Mouse (Mus musculus) retina, postnatal 7 days (tissue): ENCODE data around the gene Ctse.

Experiments
- DNase-seq: peaks from one replicate; pipeline ENCODE4 v3.0.0-alpha.2; 2012; ENCODE audit warnings: low read depth, low spot score

Ctse gene

DNA sequence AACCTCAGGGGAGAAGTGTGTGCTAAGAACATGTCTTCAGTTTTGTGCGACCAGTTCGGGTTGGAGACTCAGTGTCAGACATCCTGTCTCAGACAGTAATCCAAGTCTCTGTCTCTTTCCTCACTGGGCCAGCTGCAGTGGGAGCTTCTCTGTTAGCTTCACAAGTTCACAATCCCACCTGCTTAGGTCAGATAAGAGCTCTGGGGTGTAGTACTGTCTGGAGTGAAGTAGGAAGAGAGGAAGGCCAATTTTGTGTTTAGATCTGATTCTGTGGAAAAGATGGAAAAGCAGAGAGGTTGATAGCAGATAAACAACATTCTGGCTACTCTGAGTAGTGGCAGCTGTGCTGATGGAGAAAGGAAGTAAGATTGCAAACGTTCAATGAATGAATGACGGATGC, 61.5 kb downstream of the Ctse start:
- DNase-seq = no peak

DNA sequence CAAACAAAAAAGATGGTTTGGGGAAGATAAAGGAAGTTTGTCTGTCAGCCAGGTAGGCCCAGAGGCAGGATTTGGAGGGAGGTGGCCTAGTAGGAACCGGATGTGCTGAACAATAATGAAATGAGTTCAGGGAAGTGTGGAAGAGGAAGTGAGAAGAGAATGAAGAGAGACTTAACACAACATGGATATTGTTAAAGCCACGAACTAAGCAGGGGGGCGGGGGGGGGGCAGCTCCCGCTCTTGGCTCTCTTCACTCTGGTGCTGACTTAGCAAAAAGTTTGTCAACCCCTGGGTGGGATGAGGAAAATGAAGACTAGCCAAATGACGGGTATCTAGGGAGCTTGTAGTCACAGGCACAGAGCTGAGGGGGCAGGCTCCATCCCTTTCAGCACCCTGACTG, 62.3 kb downstream of the Ctse start:
- DNase-seq = no peak

DNA sequence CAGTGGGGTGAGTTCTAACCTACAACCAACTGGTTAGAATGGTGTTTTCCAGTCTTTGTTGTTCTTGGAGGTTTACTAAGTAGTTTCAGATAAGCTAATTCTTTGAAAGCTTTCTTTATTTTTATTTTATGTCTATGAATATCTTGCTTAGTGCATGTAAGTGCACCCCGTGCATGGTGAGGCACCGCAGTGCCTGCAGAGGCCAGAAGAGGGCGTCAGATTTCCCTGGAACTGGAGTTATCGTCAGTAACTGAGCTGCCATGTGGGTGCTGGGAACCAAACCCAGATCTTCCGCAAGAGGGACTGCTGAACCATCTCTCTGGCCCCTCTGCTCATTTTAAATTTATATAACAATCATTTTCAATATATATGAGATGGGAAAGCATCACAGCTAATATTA, 63.3 kb downstream of the Ctse start:
- DNase-seq = no peak

DNA sequence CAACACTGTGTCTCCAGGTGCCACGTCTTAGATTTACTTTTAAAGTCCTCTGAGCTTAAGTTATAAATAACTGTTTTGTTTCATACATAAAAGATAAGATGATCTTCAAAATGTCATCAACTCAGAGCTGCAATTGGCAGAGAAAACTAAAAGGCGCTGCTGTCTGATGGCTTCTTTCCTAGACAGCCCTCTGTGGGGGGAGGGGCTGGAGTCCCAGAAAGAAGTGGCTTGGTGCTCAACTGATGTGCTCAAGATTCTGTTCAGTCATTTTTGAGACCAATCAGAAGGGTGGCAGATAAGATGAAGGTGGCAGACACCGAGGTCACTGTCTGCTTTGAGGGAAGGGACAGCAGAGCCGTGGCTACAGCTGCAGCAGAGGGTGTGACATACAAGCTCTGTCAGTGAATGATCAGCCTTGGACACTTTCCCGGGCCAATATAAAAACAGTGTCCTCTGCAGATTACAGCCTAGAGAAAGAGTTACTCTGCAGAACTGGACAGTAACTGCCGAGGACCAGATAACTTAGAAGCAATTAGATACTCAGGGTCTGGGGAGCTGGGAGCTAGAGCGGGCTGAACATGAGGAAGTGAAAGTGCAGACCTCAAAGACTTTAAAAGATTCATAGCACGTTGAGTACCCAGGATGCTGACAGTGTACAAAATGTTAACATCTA, 64.1 kb downstream of the Ctse start:
- no peak for DNase-seq

DNA sequence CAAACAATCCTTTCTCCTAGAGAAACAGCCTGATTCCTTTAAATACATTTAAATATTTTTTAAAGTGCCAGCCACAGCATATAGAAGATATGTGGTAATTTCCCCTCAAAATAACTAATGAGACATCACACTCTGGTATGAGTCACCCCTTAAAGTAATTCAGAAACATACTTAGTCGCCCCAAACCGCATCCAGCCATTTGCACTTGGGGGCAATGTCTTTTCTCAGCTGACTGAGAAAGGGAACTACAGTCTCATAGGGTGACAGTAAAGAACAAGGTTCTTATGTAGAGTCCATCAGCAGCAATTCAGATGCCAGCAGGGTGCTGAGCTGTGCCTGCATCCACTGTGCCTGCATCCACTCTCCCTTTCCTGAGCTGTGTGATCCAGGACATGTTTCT, 65.4 kb downstream of the Ctse start:
- DNase-seq = no peak

DNA sequence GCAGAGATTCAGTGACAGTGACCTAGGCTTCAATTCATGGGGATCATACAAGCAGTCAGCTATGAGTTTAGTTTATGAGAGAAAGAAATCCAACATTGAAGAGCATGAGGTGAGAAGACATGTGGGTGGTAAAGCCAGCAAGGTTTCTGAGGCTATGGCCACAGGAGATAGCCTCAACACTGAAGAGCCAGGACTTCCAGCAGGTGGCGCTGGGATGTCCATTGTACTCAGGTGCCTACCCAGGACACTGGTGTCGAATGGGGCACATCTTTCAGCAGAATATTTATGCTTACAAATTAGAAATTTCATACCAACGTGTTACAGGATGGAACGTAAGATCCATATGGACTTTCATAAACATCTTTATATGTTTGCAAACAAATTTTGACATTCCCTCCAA, 70.2 kb downstream of the Ctse start:
- peak; percentile 43 for DNase-seq

DNA sequence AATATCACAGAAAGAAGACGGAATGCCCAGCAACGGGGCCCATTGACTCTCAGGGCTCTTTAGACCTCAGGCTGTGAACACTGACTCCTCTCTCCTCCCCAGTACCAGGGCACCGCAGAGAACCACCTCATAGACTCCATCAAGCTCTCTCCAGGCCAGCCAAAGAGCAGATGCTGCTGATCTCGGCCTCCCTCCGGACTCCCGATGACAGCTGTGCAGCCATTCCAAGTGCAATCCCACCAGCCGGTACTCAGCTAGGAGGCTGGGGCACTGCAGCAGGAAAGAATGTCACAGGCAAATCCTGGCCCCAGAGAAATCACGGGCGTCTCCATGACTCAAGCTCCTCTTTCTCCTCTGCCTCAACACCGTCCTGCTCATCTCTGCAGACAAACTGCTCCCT, 73.4 kb downstream of the Ctse start:
- no peak for DNase-seq

DNA sequence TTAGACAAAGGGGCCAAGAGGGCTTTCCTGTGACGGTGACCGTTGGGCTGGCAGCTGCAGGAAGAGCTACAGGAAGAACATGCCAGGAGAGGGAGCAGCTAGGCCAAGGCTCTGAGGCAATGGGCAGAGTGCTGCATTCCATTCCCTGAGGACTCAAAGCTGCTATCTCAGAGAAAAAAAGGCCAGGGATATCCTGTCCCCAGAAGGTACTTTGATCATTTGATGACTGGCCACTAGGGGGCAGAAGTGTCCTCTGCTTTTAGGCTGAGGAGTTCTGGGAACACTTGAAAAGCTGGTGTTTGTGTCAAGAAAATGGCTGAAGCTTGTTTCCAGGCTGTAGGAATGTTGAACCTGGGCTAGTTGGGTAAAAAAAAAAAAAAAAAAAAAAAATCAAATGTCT, 74.3 kb downstream of the Ctse start:
- DNase-seq = peak; percentile 64

DNA sequence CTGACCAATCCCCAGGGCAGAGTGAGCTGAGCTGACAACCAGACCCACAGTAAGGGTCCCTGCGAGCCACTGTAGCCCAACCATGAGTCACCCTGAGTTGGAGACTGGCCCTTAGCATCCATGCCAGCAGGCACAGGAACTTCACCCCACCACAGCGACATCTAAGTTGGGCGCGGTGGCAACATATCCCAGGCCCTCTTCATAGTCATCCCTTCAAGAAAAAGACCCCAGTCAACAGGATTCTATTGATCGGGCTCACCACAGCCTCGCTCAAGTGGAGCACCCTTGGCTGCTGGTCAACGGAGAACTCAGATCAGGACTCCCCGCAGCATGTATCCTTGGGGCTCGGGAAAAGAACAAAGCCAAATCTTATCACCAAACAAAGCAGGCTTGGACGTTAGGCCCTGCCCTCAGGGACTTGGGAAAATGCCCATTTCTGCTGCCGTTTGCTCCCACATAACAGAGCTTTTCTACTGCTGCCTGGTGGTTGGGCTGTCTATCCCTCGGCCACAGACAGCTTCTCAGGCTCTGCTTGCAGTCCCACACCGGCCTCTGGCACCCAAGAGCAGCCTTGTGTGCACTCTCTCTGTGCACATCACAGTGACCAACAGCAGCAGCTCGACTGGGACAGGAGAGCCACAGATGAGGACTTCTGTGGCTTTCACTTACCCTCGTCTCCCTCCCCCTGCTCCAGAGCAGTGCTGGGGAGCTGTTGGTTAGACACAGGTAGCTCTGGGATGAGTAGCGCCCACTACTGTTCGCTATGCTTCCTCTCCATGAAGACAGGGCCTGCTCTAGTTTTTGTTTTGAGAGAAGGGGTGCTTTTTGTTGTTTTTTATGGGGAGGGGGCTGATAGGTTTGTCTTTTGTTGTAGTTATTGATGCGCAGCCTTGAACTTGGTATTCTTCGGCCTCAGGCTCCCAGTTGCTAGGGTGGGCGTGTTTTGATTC, 76.6 kb downstream of the Ctse start:
- DNase-seq = no peak

DNA sequence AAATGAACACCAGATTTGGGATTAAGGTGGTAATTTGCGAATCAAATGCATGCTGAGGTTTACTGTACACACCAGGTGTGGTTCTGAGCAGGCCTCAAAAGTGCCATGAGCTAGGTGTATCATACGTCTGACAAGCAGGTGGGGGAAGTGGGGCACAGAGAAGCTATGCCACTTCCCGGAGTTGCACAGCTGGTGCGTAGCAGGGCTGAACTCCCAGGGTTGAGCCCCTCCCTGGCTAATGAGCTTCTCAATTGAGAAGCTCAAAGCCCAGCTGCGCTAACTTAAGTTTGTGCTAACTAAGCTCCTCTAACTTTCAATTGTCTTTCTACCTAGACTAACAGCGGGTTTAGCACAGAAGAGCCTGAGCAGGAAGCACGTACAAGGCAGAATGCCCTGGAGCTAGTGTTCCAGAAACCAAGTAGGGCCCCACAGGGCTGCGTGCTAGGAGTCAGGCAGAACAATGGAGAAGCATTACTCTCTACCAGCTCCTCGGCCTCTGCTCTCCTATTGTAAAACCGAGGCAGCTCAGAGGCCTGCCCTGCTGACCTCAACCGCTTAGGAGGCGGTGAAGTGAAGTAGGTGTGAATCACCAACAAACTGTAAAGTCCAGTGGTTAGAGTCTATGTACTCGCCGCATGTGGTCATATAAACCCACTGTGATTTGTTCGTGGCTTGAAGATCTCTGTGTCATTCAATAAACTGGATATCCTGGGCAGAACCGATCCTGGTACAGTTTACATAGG, 81.0 kb downstream of the Ctse start:
- no peak for DNase-seq

DNA sequence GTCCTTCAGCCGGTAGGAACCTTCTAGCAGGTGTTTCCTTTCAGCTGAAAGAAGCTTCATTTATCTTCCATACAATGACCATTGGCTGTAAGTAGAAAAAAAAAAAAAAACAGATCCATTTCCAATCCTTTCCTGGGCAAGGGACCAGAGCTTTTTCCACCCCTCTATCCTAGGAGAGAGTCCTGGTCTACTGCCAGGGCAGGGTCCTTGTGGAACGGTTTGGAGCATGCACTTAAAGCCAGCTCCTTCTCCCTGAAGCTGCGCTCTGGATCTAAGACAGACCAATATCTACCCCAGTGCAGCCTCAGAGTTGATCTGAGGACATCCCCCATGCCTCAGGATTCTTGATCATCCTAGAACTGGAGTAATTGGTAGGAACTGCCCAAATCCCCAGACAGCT, 83.9 kb downstream of the Ctse start:
- no peak for DNase-seq

DNA sequence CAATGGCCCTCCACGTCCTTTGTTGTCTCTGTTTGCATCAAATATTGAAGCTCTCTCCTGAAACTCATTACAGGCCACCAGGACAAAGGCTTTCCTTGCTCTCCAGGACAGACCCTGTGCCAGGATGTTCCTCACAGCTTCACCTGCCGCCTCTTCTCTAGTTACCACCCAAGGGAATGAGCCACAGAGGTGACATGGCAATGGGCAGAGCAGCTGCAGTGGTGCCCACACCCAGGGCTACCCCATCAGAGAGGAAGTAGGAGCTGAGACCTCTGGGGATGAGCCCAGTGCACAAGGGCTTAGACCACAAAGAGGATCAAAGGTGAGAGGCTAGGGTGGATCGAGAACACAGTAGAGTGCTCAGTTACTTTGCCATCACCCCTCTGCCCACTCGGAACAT, 85.4 kb downstream of the Ctse start:
- no peak for DNase-seq
